Mouse (Mus musculus): ENCODE results near the gene Ccnd3.

GRCm38 (mm10) chr17:47559726-47560125, 54.9 kb downstream of the Ccnd3 start:
- TF ChIP-seq CTCF (IDR thresholded peaks at IDR 0.05; ENCODE audit: insufficient read depth, low read length) (no peak), POLR2A (IDR thresholded peaks at IDR 0.05; ENCODE audit: borderline replicate concordance, extremely low read depth, low read depth, low read length) (no peak)
